Mouse (Mus musculus) hindbrain, embryonic 16.5 days (tissue): ENCODE measurements around the gene Gnmt. TPM values are rescaled to one million over a fixed set of nuclear protein-coding genes. Genes with fewer than 3 reads are reported as not detected.

Experiments used
- ATAC-seq: fragments of 200-750 bp; cut with Nextera tagmentation; 2 replicates; pipeline ENCODE4 v1.8.0; 2017; ENCODE audit warnings: moderate TSS enrichment, moderate library complexity
- H3K27ac ChIP-seq: fragments of 300-500 bp; sonication (generic); 2 replicates; pipeline ENCODE4 v1.5.1; 2014; ENCODE audit warnings: low read depth, mild to moderate bottlenecking, control low read depth, low read length, moderate library complexity
- H3K27me3 ChIP-seq: fragments of 300-500 bp; sonication (generic); replicated peaks from 2 replicates; pipeline ENCODE4 v1.6.1; 2014; ENCODE audit warnings: low read length; ENCODE audit not compliant: control insufficient read depth, insufficient read depth
- H3K36me3 ChIP-seq: fragments of 300-500 bp; sonication (generic); 2 replicates; pipeline ENCODE4 v1.6.1; 2014; ENCODE audit warnings: mild to moderate bottlenecking, low read length, moderate library complexity, mixed read lengths; ENCODE audit not compliant: control insufficient read depth, insufficient read depth
- H3K4me1 ChIP-seq: fragments of 300-500 bp; sonication (generic); 2 replicates; pipeline ENCODE4 v1.6.1; 2014; ENCODE audit warnings: low read depth, low read length; ENCODE audit not compliant: control insufficient read depth, insufficient read depth
- H3K4me2 ChIP-seq: fragments of 300-500 bp; sonication (generic); 2 replicates; pipeline ENCODE4 v1.6.1; 2014; ENCODE audit warnings: mild to moderate bottlenecking, low read length, control low read depth, moderate library complexity
- H3K4me3 ChIP-seq: fragments of 300-500 bp; sonication (generic); 2 replicates; pipeline ENCODE4 v1.5.1; 2014; ENCODE audit warnings: mild to moderate bottlenecking, low read length, control low read depth, moderate library complexity
- H3K9ac ChIP-seq: fragments of 300-500 bp; sonication (generic); 2 replicates; pipeline ENCODE4 v1.6.1; 2014; ENCODE audit warnings: low read depth, mild to moderate bottlenecking, control low read depth, low read length, moderate library complexity
- H3K9me3 ChIP-seq: fragments of 300-500 bp; sonication (generic); 2 replicates; pipeline ENCODE4 v1.6.1; 2014; ENCODE audit warnings: mild to moderate bottlenecking, low read length, moderate library complexity; ENCODE audit not compliant: control insufficient read depth
- WGBS: fragments of 180-500 bp; shearing (Covaris S2); extraction: QIAGEN DNeasy Blood & Tissue Kit; methylation state at CpG from one replicate; pipeline ENCODE4 v1.1.7; 2014; 5-methylcytosine and 5-hydroxymethylcytosine counted together
- polyA plus RNA-seq: library from polyadenylated mRNA; unstranded; fragments of >200 nt; fragmentation: Nextera tagmentation; extraction: Ambion mirVana; gene quantifications from 2 replicates; pipeline ENCODE4 v1.2.1, GENCODE M21; 2015

Gnmt gene
- polyA plus RNA-seq, 1 experiment from 2014 or later, result 1.7 TPM

- Histone ChIP-seq H3K4me3 (no peak overlapping the region), H3K4me1 (peaks cover 31% of the 10 kb centered on the region), H3K9me3 (no peaks in the 10 kb centered on the region), H3K36me3 (0 out of 2 replicates have a peak, but pooled peaks cover 3% of the 10 kb centered on the region), H3K9ac (peak overlapping the region; percentile 23; the same call in 1 of the 2 replicates), H3K27ac (no peak overlapping the region), H3K4me2 (peak overlapping the region; percentile 5; the same call in 1 of the 2 replicates), H3K27me3 (no peaks in the 10 kb centered on the region)
- no peak for ATAC-seq
- WGBS, result 79% methylated on average over 12 of the region's 12 CpGs
Measured at GRCm38 (mm10) chr17:46701489-46701888, 27.5 kb downstream of the Gnmt start.

- no peak for ATAC-seq
- H3K27ac ChIP-seq, result no peak overlapping the region
- H3K27me3 ChIP-seq, result no peaks in the 10 kb centered on the region
- no peak overlapping the region for H3K4me2 ChIP-seq
- 93% methylated on average over 3 of the region's 3 CpGs for WGBS
- H3K9me3 ChIP-seq, result no peaks in the 10 kb centered on the region
- H3K4me3 ChIP-seq, result no peak overlapping the region
- no peak overlapping the region for H3K9ac ChIP-seq
- H3K4me1 ChIP-seq, result peaks cover 29% of the 10 kb centered on the region
- 0 out of 2 replicates have a peak, but pooled peaks cover 3% of the 10 kb centered on the region for H3K36me3 ChIP-seq
Measured at GRCm38 (mm10) chr17:46699912-46700311, 29.1 kb downstream of the Gnmt start.

DNA sequence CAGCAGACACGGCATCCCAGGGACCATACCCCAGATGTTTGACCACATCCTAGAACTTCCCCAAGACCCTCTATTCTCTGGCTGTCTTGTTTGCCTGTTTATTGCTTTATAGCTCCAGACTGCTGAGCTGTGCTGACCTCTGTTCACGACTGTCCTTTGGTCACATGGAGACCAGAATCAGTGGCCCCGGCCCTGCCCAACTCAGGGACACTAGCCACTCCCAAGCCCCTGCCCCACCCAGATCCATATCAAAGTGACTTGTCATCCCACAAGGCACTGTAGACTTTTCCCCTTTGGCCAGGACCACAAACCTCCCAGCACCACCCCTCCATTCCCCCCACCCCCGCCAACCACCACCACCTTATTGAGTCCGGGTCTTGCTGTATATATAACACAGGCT, 29.7 kb downstream of the Gnmt start:
- Histone ChIP-seq H3K27me3 (no peaks in the 10 kb centered on the region), H3K4me2 (no peak overlapping the region), H3K9me3 (no peaks in the 10 kb centered on the region), H3K36me3 (0 out of 2 replicates have a peak, but pooled peaks cover 3% of the 10 kb centered on the region), H3K27ac (no peak overlapping the region), H3K9ac (no peak overlapping the region), H3K4me3 (no peak overlapping the region), H3K4me1 (peaks cover 29% of the 10 kb centered on the region)
- ATAC-seq, result no peak
- 83% methylated on average over 5 of the region's 5 CpGs for WGBS

DNA sequence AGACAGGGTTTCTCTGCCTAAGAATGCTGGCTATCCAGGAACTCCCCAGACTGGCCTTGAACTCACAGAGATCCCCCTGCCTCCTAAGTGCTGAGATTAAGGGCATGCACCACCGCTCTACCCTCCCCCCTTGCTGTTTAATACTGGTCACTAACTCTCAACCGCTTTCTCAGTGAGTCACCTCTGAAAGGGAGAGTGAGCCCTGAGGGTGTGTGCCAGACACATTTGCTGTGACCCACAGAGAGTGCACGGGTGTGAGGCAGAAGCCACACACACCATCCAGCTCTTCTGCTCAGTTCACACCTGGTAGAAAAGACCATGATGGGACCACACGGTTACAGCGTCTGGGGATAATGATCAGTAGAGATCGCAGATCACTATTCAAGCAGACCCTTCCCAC, 30.5 kb downstream of the Gnmt start:
- peaks cover 23% of the 10 kb centered on the region for H3K4me1 ChIP-seq
- WGBS, result 92% methylated on average over 6 of the region's 6 CpGs
- H3K4me2 ChIP-seq, result no peak overlapping the region
- no peak overlapping the region for H3K9ac ChIP-seq
- H3K4me3 ChIP-seq, result no peak overlapping the region
- 0 out of 2 replicates have a peak, but pooled peaks cover 3% of the 10 kb centered on the region for H3K36me3 ChIP-seq
- H3K27me3 ChIP-seq, result no peaks in the 10 kb centered on the region
- no peak overlapping the region for H3K27ac ChIP-seq
- no peak for ATAC-seq
- H3K9me3 ChIP-seq, result no peaks in the 10 kb centered on the region

DNA sequence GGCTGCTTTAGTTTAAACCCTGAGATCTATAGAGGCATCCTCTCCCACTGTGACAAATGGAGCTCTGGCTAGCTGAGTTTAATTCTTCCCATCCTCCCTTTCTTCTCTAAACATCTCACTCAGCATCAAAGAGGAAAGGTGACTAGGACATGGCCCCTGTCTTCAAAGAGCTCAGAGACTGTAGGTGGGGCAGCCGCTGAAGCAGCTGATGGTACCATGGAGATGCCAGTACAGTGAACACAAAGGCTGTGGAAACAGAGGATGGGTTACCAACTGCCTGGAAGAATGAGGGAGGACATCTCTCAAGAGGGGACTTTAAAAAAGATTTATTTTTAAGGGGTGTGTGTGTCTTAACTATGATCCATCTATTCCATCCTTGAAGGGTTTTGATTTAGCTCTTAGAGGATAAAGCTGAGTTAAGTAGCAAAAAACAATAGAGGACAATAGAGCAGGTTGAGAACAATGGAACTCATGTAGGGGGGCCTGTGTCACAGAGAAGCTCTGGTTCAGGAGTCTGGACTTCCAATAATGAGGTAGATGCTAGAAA, 34.4 kb downstream of the Gnmt start:
- Histone ChIP-seq H3K4me2 (no peak overlapping the region), H3K9ac (no peak overlapping the region), H3K27me3 (no peaks in the 10 kb centered on the region), H3K9me3 (no peaks in the 10 kb centered on the region), H3K4me3 (no peak overlapping the region), H3K4me1 (no peaks in the 10 kb centered on the region), H3K27ac (no peak overlapping the region), H3K36me3 (peaks cover under 1% of the 10 kb centered on the region; the same call in 1 of the 2 replicates)
- ATAC-seq, result no peak
- 68% methylated on average over 1 of the region's 1 CpGs for WGBS

GRCm38 (mm10) chr17:46691390-46691789, 37.6 kb downstream of the Gnmt start:
- H3K9me3 ChIP-seq, result no peaks in the 10 kb centered on the region
- H3K4me3 ChIP-seq, result no peak overlapping the region
- H3K27me3 ChIP-seq, result no peaks in the 10 kb centered on the region
- WGBS, result 98% methylated on average over 2 of the region's 2 CpGs
- no peak overlapping the region for H3K27ac ChIP-seq
- H3K36me3 ChIP-seq, result peaks cover 4% of the 10 kb centered on the region
- H3K4me2 ChIP-seq, result no peak overlapping the region
- H3K4me1 ChIP-seq, result no peaks in the 10 kb centered on the region
- ATAC-seq, result no peak
- no peak overlapping the region for H3K9ac ChIP-seq

DNA sequence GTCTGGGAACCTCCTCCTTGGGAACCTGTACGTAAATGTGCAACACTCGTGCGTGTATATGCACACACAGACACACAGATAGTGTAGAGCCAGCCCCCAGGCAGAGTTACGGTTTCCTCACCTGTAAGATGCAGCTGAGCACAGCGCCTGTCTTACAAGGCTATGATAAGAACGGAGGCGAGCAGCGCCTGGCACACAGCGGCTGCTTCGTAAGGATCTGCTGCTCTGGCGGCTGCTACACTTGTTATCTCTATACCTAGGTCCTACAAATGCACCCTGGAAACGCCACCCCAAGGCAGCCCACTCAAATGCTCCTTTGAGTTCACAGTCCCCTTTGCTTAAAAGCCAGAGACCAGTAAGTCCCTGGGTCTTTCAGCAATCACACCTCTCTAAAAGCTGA, 38.3 kb downstream of the Gnmt start:
- Histone ChIP-seq H3K4me3 (no peak overlapping the region), H3K4me1 (no peaks in the 10 kb centered on the region), H3K9ac (no peak overlapping the region), H3K27ac (no peak overlapping the region), H3K36me3 (peaks cover 10% of the 10 kb centered on the region), H3K4me2 (no peak overlapping the region), H3K9me3 (no peaks in the 10 kb centered on the region), H3K27me3 (no peaks in the 10 kb centered on the region)
- 95% methylated on average over 12 of the region's 12 CpGs for WGBS
- no peak for ATAC-seq

DNA sequence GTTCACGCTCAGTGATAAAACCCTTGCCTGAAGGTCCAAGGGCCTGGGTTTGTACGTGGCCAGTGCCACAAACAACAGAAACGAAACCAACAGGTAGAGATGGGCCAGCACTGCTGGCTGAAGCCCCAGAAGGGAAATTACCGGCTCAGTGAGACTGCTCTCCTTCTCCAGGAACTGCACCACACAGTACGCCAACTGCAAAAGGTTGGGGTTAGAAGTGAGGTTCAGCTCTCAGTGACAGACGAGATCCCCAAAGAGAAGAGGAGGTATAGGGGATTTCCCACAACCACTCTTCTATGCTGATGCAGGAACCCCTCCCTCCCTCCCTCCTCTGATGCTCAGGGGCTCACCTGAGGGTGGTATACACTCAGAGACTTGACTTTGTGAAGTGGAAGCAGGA, 43.1 kb downstream of the Gnmt start:
- no peak overlapping the region for H3K4me3 ChIP-seq
- no peak overlapping the region for H3K9ac ChIP-seq
- H3K4me2 ChIP-seq, result no peak overlapping the region
- H3K36me3 ChIP-seq, result peaks cover 34% of the 10 kb centered on the region
- H3K27me3 ChIP-seq, result no peaks in the 10 kb centered on the region
- no peak for ATAC-seq
- H3K9me3 ChIP-seq, result no peaks in the 10 kb centered on the region
- H3K4me1 ChIP-seq, result peaks cover 8% of the 10 kb centered on the region
- 92% methylated on average over 6 of the region's 6 CpGs for WGBS
- no peak overlapping the region for H3K27ac ChIP-seq

- H3K4me3 ChIP-seq, result no peak overlapping the region
- no peaks in the 10 kb centered on the region for H3K27me3 ChIP-seq
- H3K9ac ChIP-seq, result no peak overlapping the region
- no peaks in the 10 kb centered on the region for H3K9me3 ChIP-seq
- H3K36me3 ChIP-seq, result peaks cover 39% of the 10 kb centered on the region
- H3K27ac ChIP-seq, result no peak overlapping the region
- H3K4me2 ChIP-seq, result no peak overlapping the region
- H3K4me1 ChIP-seq, result peaks cover 22% of the 10 kb centered on the region
- ATAC-seq, result no peak
- 81% methylated on average over 16 of the region's 16 CpGs for WGBS
Measured at GRCm38 (mm10) chr17:46682654-46683389, 46.1 kb downstream of the Gnmt start.
